ENCODE assay signal across 11 mouse cellular contexts in genomic region chr1:82820179-82820578, GRCm38 (mm10). TPM values are rescaled to one million over a fixed set of nuclear protein-coding genes. Genes with fewer than 3 reads are reported as not detected.
DNase-seq lines count a peak whose midpoint lies in the region; ATAC-seq and TF ChIP-seq lines count a peak whose summit lies in the region.
"Had no signal": no experiment of that assay in that cellular context is flagged by ENCODE, and none has a peak within 500 bp of the region (broad histone marks: within the 10 kb centered on the region; RNA-seq: fewer than 3 reads in every experiment).

No protein-coding gene starts in this region.

- H3K4me1 ChIP-seq in heart, embryonic 10.5 days = peaks cover 27% of the 10 kb centered on the region
- peaks cover 2% of the 10 kb centered on the region; the same call in 1 of the 2 replicates for H3K4me1 ChIP-seq in testis, adult 2 months (ENCODE audit: control insufficient read depth, insufficient read depth, low read length)
- no peaks in the 10 kb centered on the region; the same call in 1 of the 2 replicates for H3K4me1 ChIP-seq in intestine, postnatal 0 days (replicated peaks; ENCODE audit: control insufficient read depth, insufficient read depth, low read length)

- peak overlapping the region; percentile 46 for H3K4me2 ChIP-seq in intestine, postnatal 0 days (replicated peaks; ENCODE audit: low read depth)

- TF ChIP-seq POLR2A in testis, adult 2 months (IDR thresholded peaks at IDR 0.05; ENCODE audit: control insufficient read depth, low read depth, low read length) = no peak

- no peaks in the 10 kb centered on the region for H3K9me3 ChIP-seq in heart, embryonic 10.5 days
- no peaks in the 10 kb centered on the region for H3K9me3 ChIP-seq in intestine, postnatal 0 days (ENCODE audit: control insufficient read depth)

- DNase-seq in heart, embryonic 10.5 days (ENCODE audit: low spot score) = peak; percentile 93
- no peak for DNase-seq in heart, adult 8-10 months (ENCODE audit: low spot score)
- no peak for DNase-seq in testis, postnatal 14 days (ENCODE audit: low spot score)
- DNase-seq in kidney, adult 18-20 months = no peak
- DNase-seq in spleen, postnatal 14 days (ENCODE audit: low spot score in 2 of 2) = no peak

- TF ChIP-seq CTCF in testis, adult 2 months (IDR thresholded peaks at IDR 0.05; ENCODE audit: control insufficient read depth, insufficient read depth, insufficient replicate concordance, low read depth, low read length) = no peak
- TF ChIP-seq CTCF in intestine, postnatal 0 days (IDR thresholded peaks at IDR 0.05; ENCODE audit: low read depth) = no peak

- H3K36me3 ChIP-seq in heart, embryonic 10.5 days = no peaks in the 10 kb centered on the region
- no peaks in the 10 kb centered on the region for H3K36me3 ChIP-seq in testis, adult 2 months (ENCODE audit: control insufficient read depth, insufficient read depth, low read length)
- H3K36me3 ChIP-seq in intestine, postnatal 0 days (ENCODE audit: control insufficient read depth, insufficient read depth) = no peaks in the 10 kb centered on the region

- no peak for ATAC-seq in intestine, postnatal 0 days
- no peak for ATAC-seq in erythroid progenitor cell, adult 5-6 weeks (replicated peaks; ENCODE audit: low FRiP score, poor library complexity, severe bottlenecking)
- ATAC-seq: forebrain, embryonic 14.5 days; hindbrain, embryonic 16.5 days had no signal

- H3K9ac ChIP-seq in intestine, postnatal 0 days (ENCODE audit: low read depth, low read length) = no peak overlapping the region

- WGBS in heart, embryonic 10.5 days = 30% methylated on average over 15 of the region's 15 CpGs
- 24% methylated on average over 15 of the region's 15 CpGs for WGBS in intestine, postnatal 0 days

- no peaks in the 10 kb centered on the region for H3K27me3 ChIP-seq in heart, embryonic 10.5 days (ENCODE audit: insufficient read depth, poor library complexity, severe bottlenecking)
- no peaks in the 10 kb centered on the region for H3K27me3 ChIP-seq in testis, adult 2 months (ENCODE audit: control insufficient read depth, insufficient read depth, low read length)
- H3K27me3 ChIP-seq in intestine, postnatal 0 days (replicated peaks; ENCODE audit: control insufficient read depth, insufficient read depth, low read length) = no peaks in the 10 kb centered on the region

- H3K27ac ChIP-seq in heart, embryonic 10.5 days = peak overlapping the region; percentile 71
- H3K27ac ChIP-seq in testis, adult 2 months (ENCODE audit: control insufficient read depth, insufficient read depth, low read depth, low read length) = no peak overlapping the region
- 0 out of 2 replicates have a peak overlapping the region, but pooled peaks have one; percentile 37 for H3K27ac ChIP-seq in intestine, postnatal 0 days (ENCODE audit: low read depth, low read length)

- 0 out of 2 replicates have a peak overlapping the region, but pooled peaks have one; percentile 24 for H3K4me3 ChIP-seq in heart, embryonic 10.5 days
- peak overlapping the region; percentile 50 for H3K4me3 ChIP-seq in testis, adult 2 months (ENCODE audit: control insufficient read depth, low read depth, low read length)
- H3K4me3 ChIP-seq in intestine, postnatal 0 days (ENCODE audit: low read depth, low read length) = no peak overlapping the region

RNA-seq across cellular contexts. Expression of gene Agfg1, which starts 19.1 kb away (rescaled TPM):
- polyA plus RNA-seq in heart, embryonic 10.5 days (2016; fragmentation: Nextera tagmentation; extraction: Ambion mirVana) = 33.5 and 44.7 TPM in 2 replicates
- 10 to 100 TPM; 23.8 to 28.7 (median 26.0) TPM for total RNA-seq in heart, adult 8-10 months (2022)
- 145 and 150 TPM in 2 replicates for polyA plus RNA-seq in testis, adult 2 months (2012; rRNA removed)
- polyA plus RNA-seq in intestine, postnatal 0 days (2015; fragmentation: Nextera tagmentation; extraction: Ambion mirVana) = 35.8 and 36.7 TPM in 2 replicates
- 24.9 and 33.5 TPM in 2 replicates for total RNA-seq in erythroid progenitor cell, adult 5-6 weeks (2015; ENCODE audit: low replicate concordance)
- total RNA-seq in erythroid progenitor cell, adult 5-6 weeks (2017; ENCODE audit: low replicate concordance) = 24.1 and 25.6 TPM in 2 replicates

RNA-seq across cellular contexts. Expression of gene Gm47791, which starts 49.1 kb away (rescaled TPM):
- polyA plus RNA-seq in heart, embryonic 10.5 days (2016; fragmentation: Nextera tagmentation; extraction: Ambion mirVana) = not detected in 2 replicates
- total RNA-seq in heart, adult 8-10 months (2022) = not detected
- polyA plus RNA-seq in testis, adult 2 months (2012; rRNA removed) = not detected in 2 replicates
- polyA plus RNA-seq in intestine, postnatal 0 days (2015; fragmentation: Nextera tagmentation; extraction: Ambion mirVana) = not detected in 2 replicates
- total RNA-seq in erythroid progenitor cell, adult 5-6 weeks (2015; ENCODE audit: low replicate concordance) = not detected in 2 replicates
- total RNA-seq in erythroid progenitor cell, adult 5-6 weeks (2017; ENCODE audit: low replicate concordance) = not detected in 2 replicates
- total RNA-seq: left cerebral cortex, postnatal 25 days had no signal
- polyA plus RNA-seq: forebrain, embryonic 14.5 days; hindbrain, embryonic 16.5 days had no signal

RNA-seq across cellular contexts. Expression of gene Tm4sf20, which starts 51.9 kb away (rescaled TPM):
- polyA plus RNA-seq in heart, embryonic 10.5 days (2016; fragmentation: Nextera tagmentation; extraction: Ambion mirVana) = not detected in 2 replicates
- total RNA-seq in heart, adult 8-10 months (2022) = not detected
- polyA plus RNA-seq in testis, adult 2 months (2012; rRNA removed) = not detected in 2 replicates
- polyA plus RNA-seq in intestine, postnatal 0 days (2015; fragmentation: Nextera tagmentation; extraction: Ambion mirVana) = 760 and 763 TPM in 2 replicates
- total RNA-seq in erythroid progenitor cell, adult 5-6 weeks (2015; ENCODE audit: low replicate concordance) = not detected in 2 replicates
- total RNA-seq in erythroid progenitor cell, adult 5-6 weeks (2017; ENCODE audit: low replicate concordance) = not detected in 2 replicates
- total RNA-seq: left cerebral cortex, postnatal 25 days had no signal
- polyA plus RNA-seq: forebrain, embryonic 14.5 days; hindbrain, embryonic 16.5 days had no signal

Comparison
In these comparisons a context has a peak if more than half of its experiments do, and no peak if none do; other contexts are left out.
1. RNA of gene Tm4sf20, which starts 51.9 kb away (polyA plus RNA-seq): 760 to 763 TPM in intestine, postnatal 0 days; not detected in heart, embryonic 10.5 days and not detected in testis, adult 2 months; every median in the first group is over 100 times any median in the second.